Mouse (Mus musculus): ENCODE results near the gene Psenen. TPM values are rescaled to one million over a fixed set of nuclear protein-coding genes. Genes with fewer than 3 reads are reported as not detected.

Gene Psenen
- polyA plus RNA-seq (2014; fragmentation: Nextera tagmentation; extraction: Ambion mirVana), result 102 and 107 TPM in 2 replicates

DNA sequence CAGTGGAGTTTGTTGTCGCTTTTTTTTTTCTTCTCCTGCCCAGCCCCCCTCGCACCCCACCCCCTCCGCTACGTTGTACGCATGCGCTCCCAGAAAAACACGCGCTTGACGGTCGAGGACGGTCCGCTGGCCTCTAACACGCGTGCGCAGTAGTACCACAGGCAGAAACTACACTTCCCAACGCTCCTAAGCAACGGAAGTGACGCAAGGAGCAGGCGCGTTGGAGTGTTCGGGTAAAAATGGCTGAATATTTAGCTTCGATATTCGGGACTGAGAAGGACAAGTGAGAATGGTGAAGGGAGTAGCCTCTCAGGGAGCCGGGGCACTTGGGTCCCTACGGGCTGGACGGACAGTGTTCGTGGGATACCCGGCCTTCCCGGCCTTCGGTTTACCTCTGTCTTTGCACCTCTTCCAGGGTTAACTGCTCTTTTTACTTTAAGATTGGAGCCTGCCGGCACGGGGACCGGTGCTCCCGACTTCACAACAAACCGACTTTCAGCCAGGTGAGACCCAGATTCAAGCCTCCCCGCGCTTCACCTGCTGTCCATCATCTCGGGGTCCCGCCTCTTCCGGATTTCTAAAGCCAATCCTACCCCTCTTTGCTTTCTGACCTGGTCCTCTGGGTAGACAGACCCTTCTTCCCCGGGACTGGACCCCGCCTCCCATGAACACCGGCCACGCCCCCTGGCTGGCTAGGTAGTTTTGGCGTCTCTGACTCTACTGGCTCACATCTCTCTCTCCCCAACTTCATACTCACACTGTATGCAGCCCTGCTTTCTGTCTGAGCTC lies at the start of gene Psenen, which contains the start of the genes U2af1l4 and Gm49396:
Gene Psenen, minus strand, starts transcription at position 511 of the 789 bp plus-strand sequence.
Gene U2af1l4, plus strand, starts transcription at position 185 of the 789 bp plus-strand sequence.
Gene Gm49396, plus strand, starts transcription at position 228 of the 789 bp plus-strand sequence.
- peaks cover 13% of the 10 kb centered on the region for H3K4me1 ChIP-seq (ENCODE audit: control insufficient read depth, insufficient read depth, low read length)
- no peaks in the 10 kb centered on the region for H3K9me3 ChIP-seq (replicated peaks; ENCODE audit: control insufficient read depth, low read length)
- peak; percentile 79 for ATAC-seq (replicated peaks; ENCODE audit: insufficient number of reproducible peaks, low FRiP score, low TSS enrichment)
- H3K4me3 ChIP-seq (ENCODE audit: low read depth, low read length), result peak within 1 kb of the TSS; percentile 79
- H3K27me3 ChIP-seq (ENCODE audit: control insufficient read depth, insufficient read depth, low read length), result no peaks in the 10 kb centered on the region
- peak within 1 kb of the TSS; percentile 98 for H3K27ac ChIP-seq (ENCODE audit: low read depth, low read length)
- no peaks in the 10 kb centered on the region; the same call in 1 of the 2 replicates for H3K36me3 ChIP-seq (ENCODE audit: control insufficient read depth, insufficient read depth, low read length)
- peak within 1 kb of the TSS; percentile 84 for H3K4me2 ChIP-seq
- peak within 1 kb of the TSS; percentile 92 for H3K9ac ChIP-seq (ENCODE audit: low read depth, low read length)
- under 1% methylated on average over 45 of the region's 45 CpGs for WGBS (ENCODE audit: insufficient replicate concordance)

DNA sequence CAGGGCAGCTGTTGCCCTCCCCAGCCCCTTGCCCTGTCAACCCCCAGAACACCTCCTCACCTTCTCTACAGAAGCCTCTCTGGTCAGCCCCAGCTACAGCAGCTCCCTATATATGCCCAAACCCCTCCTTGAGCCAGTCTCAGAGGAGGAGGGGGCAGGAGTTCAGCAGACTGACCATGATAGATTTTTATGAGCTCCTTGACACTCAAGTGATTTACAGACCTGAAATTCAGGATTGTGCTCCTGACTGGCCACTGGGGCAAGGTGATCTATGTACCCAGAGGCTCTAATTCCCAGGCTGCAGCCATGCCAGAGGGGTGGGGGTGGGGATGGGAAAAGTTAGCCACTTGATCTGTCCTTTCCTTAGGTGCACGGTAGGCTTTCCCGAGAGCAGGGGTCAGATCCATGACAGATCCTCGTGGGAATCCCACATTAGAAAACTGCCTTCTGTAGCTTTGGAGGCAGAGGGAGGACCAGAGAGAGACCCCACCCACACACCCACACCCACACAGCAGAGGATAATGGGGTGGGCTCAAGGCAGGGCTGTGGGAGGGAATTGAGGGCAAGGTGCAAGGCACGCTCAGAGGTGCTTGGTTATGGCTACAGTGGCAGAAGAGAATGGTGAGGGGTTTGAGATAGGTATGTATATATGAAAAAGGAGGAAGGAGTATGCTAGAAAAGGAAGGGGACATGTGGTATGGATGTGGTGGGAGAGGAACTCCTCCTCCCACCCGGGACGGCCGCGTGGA lies 49.4 kb upstream of the Psenen start, which contains the start of gene Upk1a:
Gene Upk1a, minus strand, starts transcription at position 194 of the 749 bp plus-strand sequence.
- Histone ChIP-seq H3K36me3 (ENCODE audit: control insufficient read depth, insufficient read depth, low read length) (peaks cover 18% of the 10 kb centered on the region), H3K27ac (ENCODE audit: low read depth, low read length) (no peak within 1 kb of the TSS), H3K4me3 (ENCODE audit: low read depth, low read length) (no peak within 1 kb of the TSS), H3K4me1 (ENCODE audit: control insufficient read depth, insufficient read depth, low read length) (peaks cover 6% of the 10 kb centered on the region; the same call in 1 of the 2 replicates), H3K4me2 (no peak within 1 kb of the TSS), H3K27me3 (ENCODE audit: control insufficient read depth, insufficient read depth, low read length) (0 out of 2 replicates have a peak, but pooled peaks cover 3% of the 10 kb centered on the region), H3K9me3 (replicated peaks; ENCODE audit: control insufficient read depth, low read length) (no peaks in the 10 kb centered on the region), H3K9ac (ENCODE audit: low read depth, low read length) (no peak within 1 kb of the TSS)
- ATAC-seq (replicated peaks; ENCODE audit: insufficient number of reproducible peaks, low FRiP score, low TSS enrichment), result no peak
- WGBS (ENCODE audit: insufficient replicate concordance), result 74% methylated on average over 8 of the region's 8 CpGs

DNA sequence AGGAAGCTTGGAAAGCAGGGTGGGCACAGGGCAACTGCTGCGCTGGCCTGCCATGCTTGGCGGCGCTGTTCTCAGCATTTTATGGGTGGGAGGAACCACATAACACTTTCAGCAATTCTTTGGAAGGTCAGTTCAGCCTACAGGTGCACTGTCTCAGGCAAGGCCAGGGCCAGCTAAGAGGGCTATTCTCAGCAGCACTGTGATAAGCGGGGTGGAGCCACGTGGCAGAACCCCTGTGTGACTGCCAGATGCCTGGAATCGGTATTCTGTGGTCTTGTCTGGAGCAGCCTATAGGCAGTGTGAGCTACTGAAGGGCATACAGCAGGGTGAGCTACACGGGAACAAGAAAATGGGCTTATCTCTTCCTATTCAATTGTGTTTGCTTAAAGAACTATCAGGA lies 46.6 kb upstream of the Psenen start:
- Histone ChIP-seq H3K27me3 (ENCODE audit: control insufficient read depth, insufficient read depth, low read length) (0 out of 2 replicates have a peak, but pooled peaks cover 3% of the 10 kb centered on the region), H3K4me1 (ENCODE audit: control insufficient read depth, insufficient read depth, low read length) (peaks cover 6% of the 10 kb centered on the region; the same call in 1 of the 2 replicates), H3K9ac (ENCODE audit: low read depth, low read length) (no peak overlapping the region), H3K36me3 (ENCODE audit: control insufficient read depth, insufficient read depth, low read length) (no peaks in the 10 kb centered on the region), H3K9me3 (replicated peaks; ENCODE audit: control insufficient read depth, low read length) (no peaks in the 10 kb centered on the region), H3K4me3 (ENCODE audit: low read depth, low read length) (no peak overlapping the region), H3K27ac (ENCODE audit: low read depth, low read length) (no peak overlapping the region), H3K4me2 (no peak overlapping the region)
- WGBS (ENCODE audit: insufficient replicate concordance), result 29% methylated on average over 7 of the region's 7 CpGs
- ATAC-seq (replicated peaks; ENCODE audit: insufficient number of reproducible peaks, low FRiP score, low TSS enrichment), result no peak

DNA sequence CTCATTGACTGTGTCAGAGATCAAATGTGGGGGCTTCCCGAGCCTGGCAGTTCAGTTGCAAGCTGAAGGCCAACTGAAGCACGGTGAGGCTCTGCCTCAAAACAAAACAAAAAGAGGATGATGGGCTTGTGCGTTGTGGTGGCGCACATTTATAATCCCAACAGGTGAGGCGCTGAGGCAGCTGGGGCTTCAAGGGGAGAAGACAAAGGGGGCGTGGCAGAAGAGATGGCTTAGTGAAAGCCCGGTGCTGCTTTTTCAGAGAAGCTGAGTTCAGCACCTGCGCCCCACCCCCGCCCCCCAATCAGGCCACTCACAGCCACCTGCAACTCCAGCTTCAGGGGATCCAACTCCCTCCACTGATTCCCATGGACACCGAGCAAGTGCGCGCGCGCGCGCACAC lies 45.0 kb upstream of the Psenen start:
- Histone ChIP-seq H3K9ac (ENCODE audit: low read depth, low read length) (no peak overlapping the region), H3K36me3 (ENCODE audit: control insufficient read depth, insufficient read depth, low read length) (no peaks in the 10 kb centered on the region), H3K4me1 (ENCODE audit: control insufficient read depth, insufficient read depth, low read length) (peaks cover 6% of the 10 kb centered on the region; the same call in 1 of the 2 replicates), H3K9me3 (replicated peaks; ENCODE audit: control insufficient read depth, low read length) (no peaks in the 10 kb centered on the region), H3K27me3 (ENCODE audit: control insufficient read depth, insufficient read depth, low read length) (0 out of 2 replicates have a peak, but pooled peaks cover 3% of the 10 kb centered on the region), H3K4me2 (no peak overlapping the region), H3K4me3 (ENCODE audit: low read depth, low read length) (no peak overlapping the region), H3K27ac (ENCODE audit: low read depth, low read length) (no peak overlapping the region)
- 51% methylated on average over 16 of the region's 16 CpGs for WGBS (ENCODE audit: insufficient replicate concordance)
- ATAC-seq (replicated peaks; ENCODE audit: insufficient number of reproducible peaks, low FRiP score, low TSS enrichment), result no peak

DNA sequence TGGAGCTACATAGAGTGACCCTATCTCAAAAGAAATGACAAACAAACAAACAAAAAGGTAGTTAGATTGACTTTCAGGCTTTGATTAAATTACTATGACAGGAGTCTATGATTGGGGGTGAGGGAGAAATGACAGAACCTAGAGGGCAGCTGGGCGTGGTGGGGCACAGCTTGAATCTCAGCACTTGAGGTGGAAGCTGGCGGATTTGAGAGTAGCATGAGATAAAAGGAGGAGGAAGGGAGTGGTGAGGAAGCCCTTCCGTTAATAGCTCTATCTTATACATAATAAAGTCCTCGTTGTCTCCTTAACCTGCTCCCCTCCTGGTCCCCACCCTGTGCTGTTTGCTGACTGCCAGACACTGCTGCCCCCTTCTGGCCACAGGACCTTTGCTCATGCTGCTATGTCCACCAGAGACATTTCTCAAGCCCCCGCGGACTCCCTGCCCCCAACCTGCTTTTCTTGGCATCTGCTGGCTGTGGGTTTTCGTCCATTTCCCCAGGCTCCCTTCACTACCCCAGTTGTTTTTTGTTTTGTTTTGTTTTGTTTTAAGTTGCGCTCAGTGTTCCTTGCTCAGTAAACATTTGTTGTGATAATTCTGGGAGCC lies 44.4 kb upstream of the Psenen start:
- H3K9me3 ChIP-seq (replicated peaks; ENCODE audit: control insufficient read depth, low read length), result no peaks in the 10 kb centered on the region
- H3K27ac ChIP-seq (ENCODE audit: low read depth, low read length), result no peak overlapping the region
- H3K27me3 ChIP-seq (ENCODE audit: control insufficient read depth, insufficient read depth, low read length), result 0 out of 2 replicates have a peak, but pooled peaks cover 3% of the 10 kb centered on the region
- ATAC-seq (replicated peaks; ENCODE audit: insufficient number of reproducible peaks, low FRiP score, low TSS enrichment), result no peak
- 21% methylated on average over 8 of the region's 8 CpGs for WGBS (ENCODE audit: insufficient replicate concordance)
- H3K36me3 ChIP-seq (ENCODE audit: control insufficient read depth, insufficient read depth, low read length), result no peaks in the 10 kb centered on the region
- H3K4me2 ChIP-seq, result no peak overlapping the region
- no peak overlapping the region for H3K9ac ChIP-seq (ENCODE audit: low read depth, low read length)
- H3K4me3 ChIP-seq (ENCODE audit: low read depth, low read length), result no peak overlapping the region
- peaks cover 6% of the 10 kb centered on the region; the same call in 1 of the 2 replicates for H3K4me1 ChIP-seq (ENCODE audit: control insufficient read depth, insufficient read depth, low read length)

DNA sequence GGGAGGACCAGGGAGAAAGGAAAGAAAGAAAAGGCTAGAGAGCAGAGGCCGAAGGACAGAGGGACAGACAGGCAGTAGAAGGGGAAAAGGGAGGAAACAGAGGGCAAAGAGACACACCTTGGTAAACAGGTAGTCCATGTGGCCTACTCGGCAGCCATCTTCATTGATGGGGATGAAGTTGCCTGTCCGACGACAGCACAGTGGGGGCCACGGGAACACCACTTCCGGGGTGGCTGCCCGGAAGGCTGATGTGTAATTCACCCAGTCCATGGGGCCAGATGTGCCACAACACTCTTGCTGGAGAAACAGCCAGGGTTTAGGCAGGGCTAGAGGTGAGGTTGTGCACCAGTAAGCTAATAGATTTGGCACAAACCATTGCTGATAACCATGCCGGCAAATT lies 41.5 kb upstream of the Psenen start:
- no peaks in the 10 kb centered on the region for H3K36me3 ChIP-seq (ENCODE audit: control insufficient read depth, insufficient read depth, low read length)
- 0 out of 2 replicates have a peak, but pooled peaks cover 3% of the 10 kb centered on the region for H3K27me3 ChIP-seq (ENCODE audit: control insufficient read depth, insufficient read depth, low read length)
- no peak for ATAC-seq (replicated peaks; ENCODE audit: insufficient number of reproducible peaks, low FRiP score, low TSS enrichment)
- WGBS (ENCODE audit: insufficient replicate concordance), result 76% methylated on average over 8 of the region's 8 CpGs
- H3K4me3 ChIP-seq (ENCODE audit: low read depth, low read length), result no peak overlapping the region
- H3K9me3 ChIP-seq (replicated peaks; ENCODE audit: control insufficient read depth, low read length), result no peaks in the 10 kb centered on the region
- H3K9ac ChIP-seq (ENCODE audit: low read depth, low read length), result no peak overlapping the region
- no peak overlapping the region for H3K27ac ChIP-seq (ENCODE audit: low read depth, low read length)
- peaks cover 2% of the 10 kb centered on the region; the same call in 1 of the 2 replicates for H3K4me1 ChIP-seq (ENCODE audit: control insufficient read depth, insufficient read depth, low read length)
- no peak overlapping the region for H3K4me2 ChIP-seq

DNA sequence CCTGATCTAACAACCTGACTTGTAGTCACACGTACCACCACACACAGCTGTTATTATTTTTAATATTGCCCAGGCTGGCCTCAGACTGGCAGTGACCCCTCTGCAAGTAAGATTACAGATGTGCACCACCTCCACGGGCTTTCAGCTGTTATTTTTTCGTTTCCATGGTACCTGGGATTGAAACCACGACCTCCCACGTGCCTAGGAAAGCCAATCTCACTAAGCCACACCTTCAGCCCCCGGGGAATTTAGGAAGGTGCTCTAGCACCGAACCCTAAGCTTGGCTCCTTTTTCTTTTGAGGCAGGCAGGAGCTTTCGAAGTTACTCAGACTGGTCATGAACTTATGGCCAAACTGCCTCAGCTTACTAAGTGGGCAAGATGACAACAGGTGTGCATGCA lies 41.0 kb upstream of the Psenen start:
- ATAC-seq (replicated peaks; ENCODE audit: insufficient number of reproducible peaks, low FRiP score, low TSS enrichment), result no peak
- Histone ChIP-seq H3K4me1 (ENCODE audit: control insufficient read depth, insufficient read depth, low read length) (no peaks in the 10 kb centered on the region), H3K9ac (ENCODE audit: low read depth, low read length) (no peak overlapping the region), H3K4me3 (ENCODE audit: low read depth, low read length) (no peak overlapping the region), H3K27ac (ENCODE audit: low read depth, low read length) (no peak overlapping the region), H3K9me3 (replicated peaks; ENCODE audit: control insufficient read depth, low read length) (no peaks in the 10 kb centered on the region), H3K36me3 (ENCODE audit: control insufficient read depth, insufficient read depth, low read length) (no peaks in the 10 kb centered on the region), H3K4me2 (no peak overlapping the region), H3K27me3 (ENCODE audit: control insufficient read depth, insufficient read depth, low read length) (0 out of 2 replicates have a peak, but pooled peaks cover 3% of the 10 kb centered on the region)
- WGBS (ENCODE audit: insufficient replicate concordance), result 54% methylated on average over 8 of the region's 8 CpGs

DNA sequence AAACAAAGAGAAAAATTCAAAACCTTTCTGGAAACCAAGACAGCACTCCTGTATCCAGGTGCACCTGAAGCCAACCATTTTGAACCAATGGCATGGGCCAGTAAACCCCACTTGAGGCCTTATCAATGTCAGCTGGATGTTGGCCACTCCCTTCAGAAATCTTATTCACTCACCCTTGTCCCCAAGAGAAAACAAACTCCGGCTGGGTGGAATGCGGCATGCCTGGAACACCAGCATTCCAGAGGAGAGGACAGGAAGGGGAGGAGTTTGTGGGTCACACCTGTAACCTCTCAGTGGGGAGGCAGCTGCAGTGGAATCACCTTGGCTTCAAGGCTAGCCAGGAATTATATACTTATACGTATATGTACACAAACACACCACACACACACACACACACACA lies 39.2 kb upstream of the Psenen start:
- Histone ChIP-seq H3K9me3 (replicated peaks; ENCODE audit: control insufficient read depth, low read length) (no peaks in the 10 kb centered on the region), H3K27ac (ENCODE audit: low read depth, low read length) (no peak overlapping the region), H3K4me1 (ENCODE audit: control insufficient read depth, insufficient read depth, low read length) (no peaks in the 10 kb centered on the region), H3K9ac (ENCODE audit: low read depth, low read length) (no peak overlapping the region), H3K4me2 (no peak overlapping the region), H3K36me3 (ENCODE audit: control insufficient read depth, insufficient read depth, low read length) (no peaks in the 10 kb centered on the region), H3K27me3 (ENCODE audit: control insufficient read depth, insufficient read depth, low read length) (no peaks in the 10 kb centered on the region), H3K4me3 (ENCODE audit: low read depth, low read length) (no peak overlapping the region)
- no peak for ATAC-seq (replicated peaks; ENCODE audit: insufficient number of reproducible peaks, low FRiP score, low TSS enrichment)
- 25% methylated on average over 3 of the region's 3 CpGs for WGBS (ENCODE audit: insufficient replicate concordance)

Data from heart, embryonic 11.5 days (tissue).